Mouse (Mus musculus): Measurements from ENCODE around the gene Slc25a35.
A peak's percentile ranks its signal among the peaks of the same experiment; 100 is the strongest.
"Not testable (repeated sequence)": the region's sequence is repeated elsewhere in the genome, so short reads cannot be mapped to it uniquely, and the experiment has no call there.

Slc25a35 gene

DNA sequence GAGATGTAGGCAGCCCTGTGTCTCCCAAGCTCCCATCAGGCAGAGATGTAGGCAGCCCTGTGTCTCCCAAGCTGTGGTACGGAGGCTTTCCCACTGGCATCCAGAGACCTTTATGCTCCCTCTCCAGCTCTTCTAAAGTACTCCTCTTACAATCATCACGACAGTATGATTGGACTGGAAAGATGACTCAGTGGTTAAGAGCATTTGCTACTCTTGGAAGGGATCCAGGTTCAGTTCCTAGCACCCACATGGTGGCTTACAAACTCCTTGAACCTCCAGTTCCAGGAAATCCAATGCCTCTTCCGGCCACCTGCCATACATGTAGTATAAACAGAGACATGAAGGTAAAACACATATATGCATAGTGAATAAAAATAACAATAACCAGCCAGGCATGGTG lies 6.3 kb upstream of the Slc25a35 start:
- DNase-seq (ENCODE audit: low spot score in 2 of 2), result no peak

- DNase-seq (ENCODE audit: low spot score in 2 of 2), result not testable (repeated sequence)
These were observed 5.8 kb upstream of the Slc25a35 start for GRCm38 (mm10) chr11:68962159-68962558.

DNA sequence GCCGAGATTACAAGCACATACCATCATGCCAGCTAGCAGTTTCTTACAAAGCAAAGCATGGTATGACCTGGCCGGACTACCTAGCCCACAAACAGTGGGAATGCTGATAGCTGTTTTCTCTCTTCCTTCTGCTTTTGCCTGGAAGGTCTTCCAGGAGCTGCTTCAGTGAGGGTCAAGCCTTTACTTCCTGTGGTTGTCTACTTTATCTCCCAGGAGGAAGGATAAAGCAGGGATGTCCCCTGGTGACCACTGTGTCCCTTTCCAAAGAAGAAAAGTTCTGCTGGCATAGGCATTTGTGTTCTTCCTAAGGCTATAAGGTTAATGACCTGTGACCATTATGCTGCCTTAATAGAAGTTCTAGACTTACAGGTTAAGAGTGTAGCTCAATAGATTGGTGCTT lies 4.5 kb upstream of the Slc25a35 start:
- DNase-seq (ENCODE audit: low spot score in 2 of 2), result no peak

GRCm38 (mm10) chr11:68965050-68965449 lies 2.9 kb upstream of the Slc25a35 start:
- no peak for DNase-seq (ENCODE audit: low spot score in 2 of 2)

DNA sequence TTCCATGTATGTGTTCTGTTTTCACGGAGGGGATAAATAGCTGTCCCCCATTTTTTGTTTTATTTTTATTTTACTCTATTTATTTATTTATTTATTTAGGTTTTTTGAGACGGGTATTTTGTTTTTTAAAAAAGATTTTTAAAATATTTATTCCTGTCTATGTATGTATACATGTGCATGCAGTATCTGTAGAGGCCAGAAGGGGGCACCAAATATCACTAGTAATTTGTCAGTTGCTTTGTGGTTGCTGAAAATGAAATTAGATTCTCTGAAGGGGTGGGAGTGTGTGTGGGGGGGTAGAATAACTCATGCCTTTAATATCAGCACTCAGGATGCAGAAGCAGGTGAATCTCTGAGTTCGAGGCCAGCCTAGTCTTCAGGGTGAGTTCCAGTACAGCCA lies 2.1 kb upstream of the Slc25a35 start:
- DNase-seq (ENCODE audit: low spot score in 2 of 2), result peak in 1 of 2 experiments; percentile 60

DNA sequence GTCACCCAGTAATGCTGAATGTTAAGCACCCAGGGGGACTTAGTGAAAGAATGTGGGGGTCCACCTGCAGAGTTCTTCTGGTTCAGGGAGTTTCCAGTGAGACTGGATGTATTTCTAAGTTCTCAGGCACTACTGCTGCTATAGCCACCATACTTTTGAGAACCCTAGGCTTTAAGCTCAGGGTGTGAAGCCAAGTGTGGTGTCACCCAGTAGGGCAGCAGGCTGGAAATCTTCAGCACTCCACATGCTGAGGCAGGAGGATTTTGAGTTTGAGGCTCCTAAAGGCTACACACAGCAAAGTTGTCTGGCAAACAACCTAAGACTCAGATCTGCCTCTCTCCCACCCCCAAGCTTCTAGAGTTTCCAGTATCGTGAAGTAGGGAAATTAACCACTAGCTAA lies 1.4 kb upstream of the Slc25a35 start:
- no peak for DNase-seq (ENCODE audit: low spot score in 2 of 2)

DNA sequence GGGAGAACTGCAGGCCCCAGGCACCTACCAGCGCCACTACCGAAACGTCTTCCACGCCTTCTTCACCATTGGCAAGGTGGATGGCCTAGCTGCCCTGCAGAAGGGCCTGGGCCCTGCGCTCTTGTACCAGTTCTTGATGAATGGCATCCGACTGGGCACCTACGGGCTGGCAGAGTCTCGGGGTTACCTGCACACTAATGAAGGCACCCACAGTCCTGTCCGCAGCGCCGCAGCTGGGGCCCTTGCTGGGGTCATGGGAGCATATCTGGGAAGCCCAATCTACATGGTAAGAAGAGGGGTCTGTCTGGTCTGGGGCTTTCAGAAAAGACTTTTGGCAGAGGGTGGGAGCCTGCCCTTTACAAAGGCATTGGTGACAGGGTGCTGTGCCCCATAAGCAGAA lies 821 bp downstream of the Slc25a35 start:
- no peak for DNase-seq (ENCODE audit: low spot score in 2 of 2)

- DNase-seq (ENCODE audit: low spot score in 2 of 2), result no peak
These were observed 2.3 kb downstream of the Slc25a35 start for GRCm38 (mm10) chr11:68970232-68970631.

GRCm38 (mm10) chr11:68973250-68974058 lies 5.5 kb downstream of the Slc25a35 start:
- peak in 1 of 2 experiments; percentile 78 for DNase-seq (ENCODE audit: low spot score in 2 of 2)

GRCm38 (mm10) chr11:68974059-68974450 lies 6.1 kb downstream of the Slc25a35 start:
- DNase-seq (ENCODE audit: low spot score in 2 of 2), result no peak

DNA sequence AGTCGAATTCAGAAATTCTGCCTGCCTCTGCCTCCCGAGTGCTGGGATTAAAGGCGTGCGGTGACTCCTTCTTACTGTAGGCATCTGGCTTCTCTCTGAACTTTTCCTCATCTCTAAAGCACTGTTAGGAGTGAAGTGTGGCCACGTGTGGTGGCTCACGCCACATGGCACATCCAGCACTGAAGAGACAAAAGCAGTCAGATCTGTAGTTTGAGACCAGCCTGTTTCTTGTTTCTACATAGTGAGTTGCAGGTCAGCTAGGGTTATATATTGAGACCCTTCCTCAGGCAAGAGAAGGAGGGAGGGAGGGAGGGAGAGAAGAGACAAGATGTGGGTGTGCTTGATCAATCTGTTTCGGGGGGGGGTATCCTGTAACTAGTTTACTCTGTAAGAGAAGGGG lies 7.2 kb downstream of the Slc25a35 start, which contains the start of gene Rangrf:
TSS of gene Rangrf (minus strand) at position 101 of the 400 bp plus-strand sequence.
- no peak for DNase-seq (ENCODE audit: low spot score in 2 of 2)

GRCm38 (mm10) chr11:68975601-68976000 lies 7.7 kb downstream of the Slc25a35 start:
- DNase-seq (ENCODE audit: low spot score in 2 of 2), result no peak

DNA sequence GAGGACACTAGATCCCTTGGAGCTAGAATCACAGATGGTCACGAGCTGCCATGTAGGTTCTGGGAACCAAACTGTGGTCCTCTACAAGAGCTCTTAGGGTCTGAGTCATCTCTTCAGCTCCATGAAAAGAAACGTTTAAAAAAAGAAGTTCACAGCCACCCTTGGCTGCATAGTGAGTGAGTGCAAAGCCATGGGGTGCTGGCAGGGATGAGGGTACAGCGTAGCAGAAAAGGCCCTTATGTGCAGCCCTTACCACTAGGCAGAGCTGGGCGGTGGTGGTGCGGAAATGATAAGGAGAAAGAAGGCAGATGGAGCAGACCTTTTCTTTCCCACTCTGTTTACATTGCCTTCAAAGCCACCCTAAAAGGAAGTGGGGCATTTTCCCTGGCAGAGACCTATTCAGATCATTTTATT lies 11.4 kb downstream of the Slc25a35 start:
- DNase-seq (ENCODE audit: low spot score in 2 of 2), result no peak

GRCm38 (mm10) chr11:68980919-68981318 lies 13.0 kb downstream of the Slc25a35 start:
- DNase-seq (ENCODE audit: low spot score in 2 of 2), result no peak

DNA sequence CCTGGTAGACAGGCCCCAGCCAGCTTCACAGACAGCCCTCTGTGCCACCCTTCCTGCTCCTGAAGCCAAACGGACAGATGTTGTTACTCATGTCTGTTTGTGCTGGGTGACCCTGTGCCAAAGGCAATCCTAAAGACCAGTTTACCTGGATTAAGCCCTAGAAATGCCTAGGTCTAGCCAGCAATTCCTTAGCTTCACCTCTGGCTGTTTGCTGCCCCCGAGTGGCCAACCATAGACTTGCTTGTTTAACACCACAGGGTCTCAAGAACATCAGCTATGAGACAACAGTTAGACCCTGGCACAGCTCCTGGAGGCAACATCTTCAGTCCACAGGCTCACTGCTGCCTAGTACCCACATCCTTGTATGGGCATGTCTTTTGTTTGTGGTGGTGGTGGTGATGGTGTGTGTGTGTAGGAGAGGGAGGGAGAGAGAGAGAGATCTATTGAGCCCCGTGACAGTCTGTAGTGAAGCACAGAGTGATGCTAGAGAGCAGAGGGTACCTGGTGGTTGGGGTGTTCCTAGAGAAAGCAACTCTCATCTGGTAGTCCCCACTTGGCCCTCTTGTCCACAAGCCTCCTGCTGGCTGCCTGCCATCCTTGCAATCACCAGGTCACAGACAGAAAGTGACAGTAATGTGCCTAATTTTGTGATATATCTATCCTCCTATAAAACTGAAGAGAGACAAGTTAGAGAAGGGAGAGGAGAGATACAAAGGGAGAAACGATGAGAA lies 14.9 kb downstream of the Slc25a35 start:
- DNase-seq (ENCODE audit: low spot score in 2 of 2), result peak; percentile 64 to 78

DNA sequence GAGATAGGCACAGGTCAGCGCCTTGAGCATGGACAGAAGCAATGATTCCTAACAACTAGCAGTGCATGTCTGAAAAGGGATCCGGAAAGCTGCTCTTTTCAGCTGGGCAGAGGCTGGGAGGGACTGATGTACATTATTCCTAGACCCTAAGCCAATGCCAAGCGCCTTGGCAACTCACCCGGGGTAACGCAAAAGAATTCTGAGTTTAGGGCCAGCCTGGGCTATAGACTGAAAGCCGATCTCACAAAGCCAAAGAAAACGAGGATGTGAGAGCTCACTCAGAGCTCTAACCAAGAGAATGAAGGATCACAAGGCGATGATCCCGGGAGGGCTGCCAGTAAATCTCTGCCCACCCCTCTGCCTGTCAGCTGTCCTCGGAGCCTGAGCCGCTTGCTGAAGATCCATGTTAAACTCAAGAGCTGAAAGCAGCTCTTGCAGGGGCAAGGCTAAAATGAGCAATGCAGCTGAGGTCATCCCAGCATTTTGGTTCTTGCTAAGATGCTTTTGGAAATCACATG lies 19.5 kb downstream of the Slc25a35 start:
- DNase-seq (ENCODE audit: low spot score in 2 of 2), result peak in 1 of 2 experiments; percentile 8

- DNase-seq (ENCODE audit: low spot score in 2 of 2), result peak in 1 of 2 experiments; percentile 13
These were observed 20.4 kb downstream of the Slc25a35 start for GRCm38 (mm10) chr11:68988341-68988740.

GRCm38 (mm10) chr11:68993122-68993521 lies 25.2 kb downstream of the Slc25a35 start:
- peak in 1 of 2 experiments; percentile 49 for DNase-seq (ENCODE audit: low spot score in 2 of 2)

- no peak for DNase-seq (ENCODE audit: low spot score in 2 of 2)
These were observed 26.4 kb downstream of the Slc25a35 start for GRCm38 (mm10) chr11:68994377-68994776.

GRCm38 (mm10) chr11:68997080-68997479 lies 29.1 kb downstream of the Slc25a35 start:
- no peak for DNase-seq (ENCODE audit: low spot score in 2 of 2)

DNA sequence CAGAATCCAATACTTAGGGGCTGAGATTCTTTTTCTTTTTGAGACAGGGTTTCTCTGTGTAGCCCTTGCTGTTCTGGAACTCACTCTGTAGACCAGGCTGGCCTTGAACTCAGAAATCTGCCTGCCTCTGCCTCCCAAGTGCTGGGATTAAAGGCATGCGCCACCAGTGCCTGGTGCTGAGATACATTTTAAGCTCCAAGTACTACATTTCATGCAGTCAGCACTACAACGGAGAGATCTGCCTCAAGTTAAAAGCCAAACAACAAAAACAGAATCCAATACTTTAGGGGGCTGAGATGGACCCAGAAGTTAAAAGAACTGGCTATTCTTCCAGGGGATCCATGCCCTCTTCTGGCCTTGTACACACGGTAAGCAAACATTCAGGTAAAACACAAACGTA lies 34.9 kb downstream of the Slc25a35 start:
- DNase-seq (ENCODE audit: low spot score in 2 of 2), result not testable (repeated sequence)

DNA sequence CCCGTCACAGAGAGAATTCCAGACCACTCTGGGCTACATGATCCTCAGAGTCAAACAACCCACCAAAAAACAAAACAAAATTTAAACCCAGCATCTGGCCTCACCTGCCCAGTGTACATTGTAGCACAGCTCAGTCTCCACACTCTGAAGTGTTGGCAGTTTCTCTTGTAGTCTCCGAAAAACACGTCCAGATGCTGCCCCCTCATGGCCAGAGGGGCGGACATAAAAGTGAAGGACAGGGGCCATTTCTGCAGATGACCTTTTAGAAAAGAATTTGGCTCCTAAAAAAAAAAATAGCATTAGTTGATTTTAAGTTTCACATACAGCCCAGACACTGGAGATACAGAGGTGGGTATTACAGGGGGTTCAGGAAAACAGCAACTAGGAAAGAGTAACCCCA lies 35.7 kb downstream of the Slc25a35 start:
- no peak for DNase-seq (ENCODE audit: low spot score in 2 of 2)

GRCm38 (mm10) chr11:69005193-69005592 lies 37.3 kb downstream of the Slc25a35 start:
- no peak for DNase-seq (ENCODE audit: low spot score in 2 of 2)

All from cerebellum, postnatal 4 days (tissue).